Mouse (Mus musculus) ES-E14 (cell line): Measurements from ENCODE around the gene Foxd1.

Experiments
- CHD2 ChIP-seq: IDR thresholded peaks from 2 replicates; pipeline ENCODE4 v1.6.1; 2014; ENCODE audit warnings: mild to moderate bottlenecking, low read depth, low read length, inconsistent platforms
- HCFC1 ChIP-seq: IDR thresholded peaks from 2 replicates; pipeline ENCODE4 v1.6.1; 2012; ENCODE audit warnings: low read length, inconsistent platforms, borderline replicate concordance; ENCODE audit not compliant: insufficient read depth

- TF ChIP-seq CHD2 (no peak), HCFC1 (no peak)
Measured at GRCm38 (mm10) chr13:98377746-98378145, 23.7 kb downstream of the Foxd1 start.
